Mouse (Mus musculus) spleen, adult 2 months (tissue): ENCODE data around the gene Smim4.

Experiments used
- CTCF ChIP-seq: fragments of 200-500 bp; IDR thresholded peaks from 2 replicates; pipeline ENCODE4 v1.5.1; 2011; ENCODE audit warnings: mild to moderate bottlenecking, inconsistent platforms; ENCODE audit not compliant: insufficient read depth, insufficient read length, insufficient replicate concordance; ENCODE audit errors: extremely low read depth
- POLR2A ChIP-seq: fragments of 200-500 bp; IDR thresholded peaks from 2 replicates; pipeline ENCODE4 v1.6.1; 2011; ENCODE audit warnings: low read depth, low read length, inconsistent platforms

DNA sequence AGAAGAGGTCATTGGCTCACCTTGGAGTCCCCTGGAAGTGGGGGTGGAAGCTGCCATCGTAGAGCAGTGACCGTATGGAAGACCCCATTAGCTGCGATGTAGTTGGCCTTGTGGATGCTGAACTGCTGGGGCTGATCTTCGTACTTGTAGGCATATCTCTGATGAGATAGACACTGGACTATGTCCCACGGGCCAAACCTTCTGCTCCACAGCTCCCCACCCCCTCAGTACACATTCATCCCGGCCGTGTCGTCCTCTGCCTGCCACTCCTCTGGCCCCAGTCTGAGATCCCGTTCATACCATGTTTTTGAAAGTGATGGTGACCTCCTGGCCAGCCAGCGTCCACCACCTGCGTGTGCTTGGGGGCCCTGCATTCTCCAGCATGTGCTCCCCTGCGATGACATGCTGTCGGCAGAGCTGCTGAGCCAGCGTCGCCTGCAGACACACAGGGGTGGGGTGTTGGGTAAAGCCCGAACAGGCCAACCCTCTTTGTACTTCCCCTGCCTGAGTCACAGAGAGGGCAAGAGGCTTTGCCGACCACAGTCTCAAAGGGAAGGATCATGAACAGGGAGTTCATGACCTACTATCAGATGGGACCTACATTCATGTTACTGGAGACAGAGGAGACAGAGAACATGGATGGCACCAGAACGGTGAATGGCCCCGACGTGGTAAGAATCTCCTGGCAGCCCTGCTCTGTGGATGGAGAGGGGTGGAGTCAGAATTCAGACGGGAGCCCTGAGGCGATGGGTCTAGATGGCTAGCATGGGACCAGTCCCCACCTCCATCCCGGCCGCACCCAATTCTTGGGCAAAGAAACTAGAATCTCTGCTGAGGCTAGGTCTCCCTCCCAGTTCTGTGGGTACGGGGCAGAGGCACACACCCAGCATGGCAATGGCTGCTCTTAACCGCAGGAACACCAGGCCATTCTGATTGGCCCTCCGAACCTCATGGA is 31.7 kb upstream of the Smim4 start:
- no peak for TF ChIP-seq CTCF
- no peak for TF ChIP-seq POLR2A
